In genomic region chr11:77737289-77737688, GRCm38 (mm10) we compare ENCODE assay signal across 9 mouse cellular contexts. TPM values are rescaled to one million over a fixed set of nuclear protein-coding genes. Genes with fewer than 3 reads are reported as not detected.
DNase-seq lines count a peak whose midpoint lies in the region; ATAC-seq lines count a peak whose summit lies in the region.
"Had no signal": no experiment of that assay in that cellular context is flagged by ENCODE, and none has a peak within 500 bp of the region (broad histone marks: within the 10 kb centered on the region; RNA-seq: fewer than 3 reads in every experiment).

No protein-coding gene starts in this region.

- intact Hi-C loops in heart, postnatal 10 days (cut with DNase I): loop anchor here (1.0 to 5.0 kb wide), 4 partner anchors 26 to 230 kb away; partner anchors contain the start of gene Myo18a
- intact Hi-C loops in left cerebral cortex, postnatal 10 days (cut with DNase I): no loop called here

- no peak for ATAC-seq in hindbrain, embryonic 11.5 days (ENCODE audit: low FRiP score)
- no peak for ATAC-seq in hindbrain, embryonic 13.5 days (ENCODE audit: low FRiP score)
- peak; percentile 48; the same call in 1 of the 2 replicates for ATAC-seq in neutrophil, adult 5-6 weeks (ENCODE audit: extremely low read depth, insufficient number of reproducible peaks, low FRiP score, poor library complexity, severe bottlenecking)

- no peak overlapping the region for H3K4me2 ChIP-seq in hindbrain, embryonic 11.5 days (replicated peaks; ENCODE audit: low read depth, low read length)
- H3K4me2 ChIP-seq in hindbrain, embryonic 13.5 days: no peak overlapping the region
- H3K4me2 ChIP-seq: embryonic facial prominence, embryonic 13.5 days had no signal

- peak; percentile 93 for DNase-seq in hindbrain, embryonic 11.5 days (ENCODE audit: low spot score)
- peak; percentile 94 for DNase-seq in adrenal gland, postnatal 10 days
- DNase-seq in embryo, embryonic 11 days: peak; percentile 88
- peak; percentile 87 to 93 for DNase-seq in heart, postnatal 10 days
- DNase-seq in left cerebral cortex, postnatal 10 days (ENCODE audit: extremely low spot score in 1 of 2, low spot score in 2 of 2): peak; percentile 77 to 84
- DNase-seq in testis, postnatal 14 days (ENCODE audit: low spot score): peak; percentile 76

- no peaks in the 10 kb centered on the region for H3K36me3 ChIP-seq in hindbrain, embryonic 11.5 days (ENCODE audit: control insufficient read depth, insufficient read depth, low read length)
- H3K36me3 ChIP-seq in hindbrain, embryonic 13.5 days: no peaks in the 10 kb centered on the region
- H3K36me3 ChIP-seq: embryonic facial prominence, embryonic 13.5 days had no signal

- H3K9ac ChIP-seq in hindbrain, embryonic 11.5 days (ENCODE audit: low read depth, low read length): no peak overlapping the region
- no peak overlapping the region for H3K9ac ChIP-seq in hindbrain, embryonic 13.5 days
- H3K9ac ChIP-seq: embryonic facial prominence, embryonic 13.5 days had no signal

- no peaks in the 10 kb centered on the region for H3K9me3 ChIP-seq in hindbrain, embryonic 11.5 days (ENCODE audit: control insufficient read depth, low read length)
- no peaks in the 10 kb centered on the region for H3K9me3 ChIP-seq in hindbrain, embryonic 13.5 days
- H3K9me3 ChIP-seq: embryonic facial prominence, embryonic 13.5 days had no signal

- H3K27me3 ChIP-seq in hindbrain, embryonic 11.5 days (ENCODE audit: control insufficient read depth, insufficient read depth, low read length): no peaks in the 10 kb centered on the region
- H3K27me3 ChIP-seq in hindbrain, embryonic 13.5 days: no peaks in the 10 kb centered on the region
- H3K27me3 ChIP-seq: embryonic facial prominence, embryonic 13.5 days had no signal

- H3K4me1 ChIP-seq in hindbrain, embryonic 11.5 days (replicated peaks; ENCODE audit: control insufficient read depth, insufficient read depth, low read length): no peaks in the 10 kb centered on the region
- no peaks in the 10 kb centered on the region for H3K4me1 ChIP-seq in hindbrain, embryonic 13.5 days (replicated peaks)
- H3K4me1 ChIP-seq: embryonic facial prominence, embryonic 13.5 days had no signal

- 3% methylated on average over 6 of the region's 6 CpGs for WGBS in hindbrain, embryonic 11.5 days
- WGBS in hindbrain, embryonic 13.5 days: under 1% methylated on average over 6 of the region's 6 CpGs

- H3K27ac ChIP-seq in hindbrain, embryonic 11.5 days (ENCODE audit: low read depth, low read length): no peak overlapping the region
- H3K27ac ChIP-seq in hindbrain, embryonic 13.5 days: no peak overlapping the region
- H3K27ac ChIP-seq: embryonic facial prominence, embryonic 13.5 days had no signal

- H3K4me3 ChIP-seq in hindbrain, embryonic 11.5 days (ENCODE audit: low read depth, low read length): no peak overlapping the region
- H3K4me3 ChIP-seq in hindbrain, embryonic 13.5 days: no peak overlapping the region
- H3K4me3 ChIP-seq: embryonic facial prominence, embryonic 13.5 days had no signal

RNA-seq across cellular contexts. Expression of gene Cryba1, which starts 12.2 kb away (rescaled TPM):
- polyA plus RNA-seq in hindbrain, embryonic 11.5 days (2014; fragmentation: Nextera tagmentation; extraction: Ambion mirVana): 2.7 and 4.0 TPM in 2 replicates
- 1.2 and 1.6 TPM in 2 replicates for polyA plus RNA-seq in hindbrain, embryonic 13.5 days (2015; fragmentation: Nextera tagmentation; extraction: Ambion mirVana)
- total RNA-seq in adrenal gland, postnatal 10 days (2021): not detected
- total RNA-seq in heart, postnatal 10 days (2021): not detected
- not detected for total RNA-seq in left cerebral cortex, postnatal 10 days (2021)
- not detected in 2 replicates for total RNA-seq in neutrophil, adult 5-6 weeks (2017)
- polyA plus RNA-seq: embryonic facial prominence, embryonic 13.5 days had no signal

RNA-seq across cellular contexts. Expression of gene Myo18a, which starts 25.8 kb away (rescaled TPM):
- polyA plus RNA-seq in hindbrain, embryonic 11.5 days (2014; fragmentation: Nextera tagmentation; extraction: Ambion mirVana): 22.7 and 29.2 TPM in 2 replicates
- polyA plus RNA-seq in hindbrain, embryonic 13.5 days (2015; fragmentation: Nextera tagmentation; extraction: Ambion mirVana): 45.4 and 54.0 TPM in 2 replicates
- 10 to 100 TPM; 53.9 to 80.1 TPM for total RNA-seq in adrenal gland, postnatal 10 days (2021)
- total RNA-seq in heart, postnatal 10 days (2021): 100 to 1,000 TPM; 228 to 275 TPM
- total RNA-seq in left cerebral cortex, postnatal 10 days (2021): 100 to 1,000 TPM; 135 to 137 TPM
- 104 and 109 TPM in 2 replicates for total RNA-seq in neutrophil, adult 5-6 weeks (2017)

RNA-seq across cellular contexts. Expression of gene Gm10277, which starts 50.3 kb away (rescaled TPM):
- polyA plus RNA-seq in hindbrain, embryonic 11.5 days (2014; fragmentation: Nextera tagmentation; extraction: Ambion mirVana): 0.74 and 0.96 TPM in 2 replicates
- 2.0 and 2.7 TPM in 2 replicates for polyA plus RNA-seq in hindbrain, embryonic 13.5 days (2015; fragmentation: Nextera tagmentation; extraction: Ambion mirVana)
- not detected for total RNA-seq in adrenal gland, postnatal 10 days (2021)
- total RNA-seq in heart, postnatal 10 days (2021): not detected
- total RNA-seq in left cerebral cortex, postnatal 10 days (2021): not detected
- total RNA-seq in neutrophil, adult 5-6 weeks (2017): not detected in 2 replicates

RNA-seq across cellular contexts. Expression of gene Nufip2, which starts 51.3 kb away (rescaled TPM):
- polyA plus RNA-seq in hindbrain, embryonic 11.5 days (2014; fragmentation: Nextera tagmentation; extraction: Ambion mirVana): 5.0 and 15.3 TPM in 2 replicates
- polyA plus RNA-seq in hindbrain, embryonic 13.5 days (2015; fragmentation: Nextera tagmentation; extraction: Ambion mirVana): 4.2 and 4.6 TPM in 2 replicates
- total RNA-seq in adrenal gland, postnatal 10 days (2021): 10 to 100 TPM; 66.1 to 69.1 TPM
- 10 to 100 TPM; 60.1 to 63.1 TPM for total RNA-seq in heart, postnatal 10 days (2021)
- total RNA-seq in left cerebral cortex, postnatal 10 days (2021): 10 to 100 TPM; 74.9 to 80.8 TPM
- total RNA-seq in neutrophil, adult 5-6 weeks (2017): 176 and 178 TPM in 2 replicates
